8 mouse cellular contexts compared by ENCODE assay signal in the genomic region with DNA sequence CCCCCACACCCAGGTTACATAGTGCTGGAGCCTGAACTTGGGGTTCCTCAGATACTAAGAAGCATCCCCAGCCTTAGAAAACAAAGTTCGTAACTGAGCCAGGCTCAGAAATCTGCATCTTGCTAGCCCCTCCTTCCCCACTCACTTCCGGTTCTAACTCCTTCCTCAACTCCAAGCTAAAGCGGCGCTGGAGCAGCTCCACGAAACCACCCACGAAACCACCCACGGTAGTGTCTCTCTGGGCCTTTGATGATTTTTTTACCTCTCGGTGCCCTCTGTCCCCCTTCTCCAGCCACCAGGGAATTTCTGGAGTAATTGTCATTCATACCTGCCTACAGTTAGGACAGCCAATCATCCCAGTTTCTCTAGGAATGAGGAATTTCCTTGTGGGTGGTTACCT. TPM values are rescaled to one million over a fixed set of nuclear protein-coding genes. Genes with fewer than 3 reads are reported as not detected.
DNase-seq lines count a peak whose midpoint lies in the region; ATAC-seq and TF ChIP-seq lines count a peak whose summit lies in the region.

A gene (plus strand): TSS at position 253 of the 400 bp plus-strand sequence.

- ATAC-seq in kidney, postnatal 0 days (replicated peaks; ENCODE audit: low FRiP score, low read depth): no peak
- ATAC-seq in common myeloid progenitor, adult 5-6 weeks (replicated peaks; ENCODE audit: low read depth, poor library complexity, severe bottlenecking): no peak
- no peak for ATAC-seq in midbrain, embryonic 16.5 days

- H3K9ac ChIP-seq in kidney, postnatal 0 days (ENCODE audit: low read depth, low read length): no peak within 1 kb of the TSS
- no peak within 1 kb of the TSS for H3K9ac ChIP-seq in midbrain, embryonic 16.5 days (ENCODE audit: low read depth, low read length)

- 86% methylated on average over 8 of the region's 8 CpGs for WGBS in kidney, postnatal 0 days
- 92% methylated on average over 8 of the region's 8 CpGs for WGBS in midbrain, embryonic 16.5 days

- TF ChIP-seq CTCF in kidney, postnatal 0 days (IDR thresholded peaks at IDR 0.05; ENCODE audit: low read depth): no peak

- no peak within 1 kb of the TSS for H3K4me3 ChIP-seq in kidney, postnatal 0 days (replicated peaks; ENCODE audit: low read depth, low read length)
- no peak within 1 kb of the TSS for H3K4me3 ChIP-seq in midbrain, embryonic 16.5 days (ENCODE audit: low read depth, low read length)

- H3K36me3 ChIP-seq in kidney, postnatal 0 days (ENCODE audit: insufficient read depth, low read length): no peaks in the 10 kb centered on the region
- H3K36me3 ChIP-seq in midbrain, embryonic 16.5 days (ENCODE audit: control insufficient read depth, insufficient read depth, low read length): no peaks in the 10 kb centered on the region

- H3K4me2 ChIP-seq in kidney, postnatal 0 days (ENCODE audit: low read length): no peak within 1 kb of the TSS
- no peak within 1 kb of the TSS for H3K4me2 ChIP-seq in midbrain, embryonic 16.5 days (ENCODE audit: low read length)

- no peak within 1 kb of the TSS for H3K27ac ChIP-seq in kidney, postnatal 0 days
- H3K27ac ChIP-seq in midbrain, embryonic 16.5 days (ENCODE audit: low read length): no peak within 1 kb of the TSS

- DNase-seq in kidney, postnatal 0 days (ENCODE audit: low spot score): no peak
- no peak for DNase-seq in kidney, adult 11 months
- DNase-seq in heart, adult 8-10 months (ENCODE audit: low spot score): no peak
- no peak for DNase-seq in layer of hippocampus, postnatal 25 days (ENCODE audit: extremely low spot score in 1 of 2, low spot score in 1 of 2)
- no peak for DNase-seq in ovary, postnatal 36 days (ENCODE audit: low spot score)
- no peak for DNase-seq in testis, postnatal 14 days (ENCODE audit: low spot score)

- no peaks in the 10 kb centered on the region for H3K9me3 ChIP-seq in kidney, postnatal 0 days (replicated peaks; ENCODE audit: low read length)
- H3K9me3 ChIP-seq in midbrain, embryonic 16.5 days (replicated peaks; ENCODE audit: control insufficient read depth, low read length, poor library complexity, severe bottlenecking): no peaks in the 10 kb centered on the region

- H3K4me1 ChIP-seq in kidney, postnatal 0 days (replicated peaks; ENCODE audit: insufficient read depth, low read length): no peaks in the 10 kb centered on the region
- peaks cover 8% of the 10 kb centered on the region; the same call in 1 of the 2 replicates for H3K4me1 ChIP-seq in midbrain, embryonic 16.5 days (ENCODE audit: control insufficient read depth, insufficient read depth, low read length)

- H3K27me3 ChIP-seq in kidney, postnatal 0 days (ENCODE audit: insufficient read depth, low read length): no peaks in the 10 kb centered on the region
- no peaks in the 10 kb centered on the region for H3K27me3 ChIP-seq in midbrain, embryonic 16.5 days (ENCODE audit: control insufficient read depth, insufficient read depth, low read depth, low read length)

RNA-seq across cellular contexts. Expression of the gene that starts here (rescaled TPM):
- polyA plus RNA-seq in kidney, postnatal 0 days (2015; fragmentation: Nextera tagmentation; extraction: Ambion mirVana): 40.9 and 43.6 TPM in 2 replicates
- total RNA-seq in common myeloid progenitor, adult 5-6 weeks (2017): 101 and 133 TPM in 2 replicates
- 10 to 100 TPM; 20.8 to 31.7 (median 27.6) TPM for total RNA-seq in heart, adult 8-10 months (2022)
- total RNA-seq in layer of hippocampus, postnatal 25 days (2021): 10 to 100 TPM; 49.5 to 50.4 TPM
- 26.5 and 32.8 TPM in 2 replicates for polyA plus RNA-seq in midbrain, embryonic 16.5 days (2015; fragmentation: Nextera tagmentation; extraction: Ambion mirVana)
